Mouse (Mus musculus) kidney, postnatal 4 days (tissue): ENCODE data around the gene Hexdc.

Source experiments
- DNase-seq, 2 experiments: peaks; one replicate each; pipeline ENCODE4 v3.0.0; 2021; ENCODE audit warnings: mixed read lengths in 2 of 2

The Hexdc gene

DNA sequence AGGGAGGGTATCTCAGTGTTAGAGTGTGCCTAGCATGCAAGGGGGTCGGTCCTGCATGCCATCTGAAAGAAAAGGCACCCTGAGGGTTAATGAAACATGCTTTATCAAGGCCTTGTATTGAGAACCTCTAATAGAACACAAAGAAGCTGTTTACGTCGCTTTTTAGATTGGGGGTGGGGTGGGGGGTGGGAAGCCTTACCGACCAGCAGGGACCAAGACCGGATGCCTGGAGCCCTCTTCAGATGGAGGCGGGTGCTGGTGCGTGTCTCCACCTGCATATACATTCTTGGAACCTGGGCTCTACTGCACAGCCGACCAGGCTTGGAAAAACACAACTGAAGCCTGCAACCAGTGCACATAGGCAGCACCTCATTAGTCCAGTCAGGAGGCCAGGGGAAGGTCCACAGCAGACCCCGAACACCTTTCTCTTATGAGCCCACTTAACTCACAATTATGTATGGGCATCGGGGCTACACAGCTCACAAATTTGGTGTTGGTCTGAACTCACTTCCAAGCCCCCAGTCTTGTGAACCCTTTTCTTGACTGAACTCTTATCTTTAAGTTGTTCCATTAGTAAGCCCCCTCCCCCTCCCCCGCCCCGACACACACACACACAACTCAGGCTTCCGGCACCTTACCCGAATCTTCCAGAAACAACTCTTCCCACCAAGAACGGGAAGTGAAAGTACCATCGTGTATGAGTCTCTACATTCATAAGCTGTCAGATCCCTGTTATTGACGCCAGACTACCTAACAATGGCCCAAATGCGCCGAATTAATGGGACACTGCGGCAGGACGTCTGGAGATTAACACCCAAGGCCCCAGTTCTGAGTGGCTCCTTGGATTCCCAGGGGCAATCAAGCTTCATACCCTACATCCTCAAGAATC is 24.1 kb downstream of the Hexdc start:
- peak in 1 of 2 experiments; percentile 37 for DNase-seq

DNA sequence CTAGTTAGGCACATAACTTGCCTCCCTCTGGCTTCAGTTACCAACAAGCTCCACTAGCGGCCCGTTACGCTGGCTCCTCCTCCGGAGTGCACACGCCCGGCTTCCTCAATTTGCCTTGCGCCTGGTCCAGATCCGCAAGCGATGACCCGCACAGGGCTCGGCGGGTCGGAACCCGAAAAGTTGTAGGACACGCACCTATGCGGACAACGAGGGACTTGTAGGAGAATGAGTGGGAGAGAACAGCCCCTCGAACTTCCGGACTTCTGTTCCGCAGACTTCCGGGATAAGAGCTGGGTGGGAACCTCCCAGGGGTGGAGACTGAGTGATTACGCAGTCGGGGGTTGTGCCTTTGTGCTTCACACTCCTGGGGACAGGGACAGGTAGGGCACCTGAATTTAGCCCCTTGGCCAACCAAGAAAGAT is 24.8 kb downstream of the Hexdc start, which contains the start of gene Cybc1:
Gene Cybc1, minus strand, starts transcription at position 305 of the 422 bp plus-strand sequence.
- peak; percentile 77 to 83 for DNase-seq

DNA sequence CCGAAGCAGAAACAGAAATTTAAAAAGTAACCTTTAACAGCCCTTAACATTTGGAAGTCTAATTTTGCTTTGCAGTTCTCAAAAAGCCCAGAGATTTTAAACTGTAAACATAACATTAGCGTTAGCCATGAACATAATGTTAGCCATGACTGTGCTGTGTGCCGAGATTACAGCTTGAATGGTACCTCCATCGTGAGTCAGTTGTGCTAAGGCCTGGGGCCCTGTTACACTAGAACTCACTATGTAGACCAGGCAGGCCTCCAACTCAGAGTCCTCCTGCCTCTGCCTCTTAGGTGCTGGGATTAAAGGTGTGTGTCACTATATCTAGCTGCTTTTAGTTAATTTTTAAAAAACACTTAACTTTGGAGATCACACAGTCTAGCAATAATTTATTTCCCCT is 27.0 kb downstream of the Hexdc start:
- DNase-seq: no peak

DNA sequence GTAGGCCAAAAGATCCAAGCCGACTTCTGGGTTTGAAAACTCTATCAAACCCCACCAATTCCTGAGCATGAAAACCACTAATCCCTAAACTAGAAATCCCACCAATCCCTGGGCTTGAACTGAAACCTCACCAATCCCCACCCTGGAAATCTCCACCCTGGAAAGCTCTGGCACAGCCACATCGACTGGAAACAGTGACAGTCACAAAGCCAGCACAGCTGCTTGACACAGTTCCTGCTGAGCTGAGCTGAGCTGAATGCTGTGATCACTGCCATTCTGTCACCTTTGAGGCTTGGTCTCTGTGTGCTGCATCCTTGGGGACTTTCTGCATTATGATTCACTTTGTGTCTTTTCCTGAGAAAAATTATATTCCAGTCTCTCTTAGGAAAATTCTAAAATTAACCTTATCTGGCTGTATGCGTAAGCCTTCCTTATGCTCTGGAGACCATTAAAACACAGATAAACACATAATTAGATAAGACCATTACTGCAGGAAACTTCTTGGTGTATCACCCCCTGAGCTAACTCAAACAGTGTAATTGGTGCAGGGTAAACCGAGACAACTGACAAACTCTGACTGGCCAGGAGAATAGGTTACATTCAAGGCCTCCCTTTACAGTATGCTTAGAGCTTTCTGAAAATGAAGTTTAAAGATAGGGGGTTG is 27.5 kb downstream of the Hexdc start:
- DNase-seq: no peak

DNA sequence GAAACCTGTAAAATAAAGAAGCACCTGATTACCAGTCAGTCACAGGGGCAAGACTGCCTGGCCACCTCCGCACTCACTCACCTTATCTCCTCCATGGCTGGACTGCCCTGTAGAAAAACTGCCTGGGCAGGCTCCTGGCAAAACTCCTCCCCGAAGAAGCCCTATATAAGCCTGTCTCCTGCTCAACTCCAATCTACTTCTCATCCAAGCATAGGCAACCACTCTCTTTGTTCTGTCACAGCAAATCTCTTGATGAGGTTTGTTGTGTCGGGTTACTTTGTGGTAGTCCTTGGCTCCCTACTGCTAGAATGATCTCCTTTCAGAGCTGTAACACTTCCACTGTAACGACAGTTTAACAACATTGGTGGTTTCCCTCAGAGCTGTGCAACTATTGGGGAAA is 28.5 kb downstream of the Hexdc start:
- DNase-seq: no peak

DNA sequence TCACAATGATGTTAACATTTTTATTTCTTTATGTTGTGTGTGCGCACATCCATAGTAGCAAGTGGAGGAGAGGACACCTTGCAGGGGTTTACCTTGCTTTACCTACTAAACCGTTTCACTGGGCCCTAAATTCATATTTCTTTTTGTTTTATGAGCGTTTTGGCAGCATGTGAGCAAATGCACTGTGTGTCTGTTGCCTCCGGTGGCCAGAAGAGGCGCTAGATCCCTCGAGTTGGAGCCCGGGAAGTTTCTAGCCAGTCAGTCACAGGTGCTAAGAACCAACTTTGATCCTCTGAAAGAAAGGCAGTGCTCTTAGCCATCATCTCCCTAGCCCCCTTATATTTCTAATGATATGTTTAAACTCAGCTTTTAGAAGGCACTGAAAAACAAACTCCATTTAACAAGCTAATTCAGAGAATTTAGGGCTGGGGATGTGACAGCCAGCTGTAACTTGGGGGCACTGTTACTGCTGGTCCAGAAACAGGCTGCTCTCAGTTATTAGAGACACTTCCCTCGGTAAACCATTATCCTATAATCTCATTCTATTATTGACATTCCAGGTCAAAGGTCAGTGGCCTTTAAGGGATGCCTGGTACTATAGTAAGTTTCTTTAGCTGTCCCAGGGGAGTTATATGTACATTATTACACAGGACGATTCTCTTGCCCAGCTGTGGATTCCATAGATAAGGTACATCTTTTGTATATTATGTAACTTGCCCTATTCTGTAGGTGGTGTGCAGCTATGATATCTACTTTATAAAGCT is 31.4 kb downstream of the Hexdc start:
- DNase-seq: peak; percentile 56 to 70

DNA sequence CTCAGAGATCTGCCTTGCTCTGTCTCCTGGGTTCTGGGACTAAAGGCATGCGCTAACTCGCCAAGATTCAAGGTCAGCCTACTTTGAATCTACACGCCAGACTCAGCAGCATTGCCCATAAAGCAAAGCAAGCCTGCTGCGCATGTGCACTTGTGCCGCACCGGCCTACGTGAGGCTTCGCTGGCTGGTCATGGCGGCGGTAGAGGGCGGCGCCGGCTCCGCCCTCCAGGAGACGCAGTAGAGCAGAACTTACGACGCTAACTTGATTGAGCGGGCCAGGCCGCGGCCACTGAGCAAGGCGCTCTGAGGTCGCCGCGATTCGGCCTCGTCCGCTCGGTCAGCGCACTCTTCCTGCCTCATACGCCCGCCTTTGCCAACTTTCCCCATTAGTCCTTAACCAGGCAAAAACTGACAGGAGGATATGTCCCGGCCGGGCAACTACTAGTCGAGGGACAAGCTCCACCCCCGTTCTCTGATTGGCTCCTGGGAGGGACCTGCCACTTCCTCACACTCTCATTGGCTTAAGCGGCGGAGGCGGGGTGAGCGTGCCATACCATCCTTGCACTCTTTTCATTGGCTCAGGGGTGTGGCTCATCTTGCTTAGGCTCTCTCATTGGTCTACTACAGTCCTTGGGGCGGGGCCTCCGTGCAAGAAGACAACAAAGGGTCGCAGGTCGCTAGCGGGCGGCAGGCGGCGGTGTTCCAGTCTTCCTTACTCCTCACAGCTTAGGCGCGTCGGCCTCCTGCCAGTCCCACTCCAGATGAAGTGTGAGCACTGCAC is 32.5 kb downstream of the Hexdc start, which contains the start of gene Narf:
Gene Narf, plus strand, starts transcription at position 690 of the 781 bp plus-strand sequence.
- peak; percentile 98 to 99 for DNase-seq

DNA sequence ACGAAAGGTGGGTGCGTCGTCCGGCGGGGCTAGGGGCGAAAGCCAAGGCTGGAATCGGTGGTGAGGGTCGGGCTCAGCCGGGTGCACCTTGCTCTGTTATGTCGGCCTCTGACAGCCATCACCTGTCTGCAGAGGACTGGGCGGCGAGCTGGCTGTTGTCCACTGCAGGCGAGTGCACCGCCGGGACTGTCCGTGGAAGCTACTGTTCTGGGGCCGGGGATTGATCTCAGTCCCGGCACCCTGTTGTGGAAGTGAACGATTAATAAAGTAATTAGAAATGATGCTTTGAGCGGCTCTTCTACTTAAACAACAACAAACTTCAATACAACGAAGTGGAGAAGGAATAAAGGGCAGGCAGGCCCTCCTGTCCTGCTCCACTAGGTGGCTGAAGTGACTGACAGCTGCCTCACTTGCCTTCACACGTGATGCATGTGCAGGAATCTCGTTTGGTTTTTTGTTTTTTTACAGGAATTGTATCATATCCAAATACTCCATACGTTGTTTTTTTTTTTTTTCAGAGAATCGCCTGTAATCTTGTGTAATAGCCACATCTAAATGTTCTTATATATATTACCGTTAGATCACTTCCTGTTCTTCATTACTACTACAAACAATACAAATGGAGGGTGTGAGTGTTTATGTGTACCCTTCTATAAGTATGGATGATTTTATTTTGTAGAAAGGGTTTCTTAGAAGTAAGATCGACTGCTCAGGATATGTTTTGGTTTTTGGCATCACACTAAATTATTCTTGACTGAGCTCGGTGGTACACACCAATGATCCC is 33.3 kb downstream of the Hexdc start:
- no peak for DNase-seq

DNA sequence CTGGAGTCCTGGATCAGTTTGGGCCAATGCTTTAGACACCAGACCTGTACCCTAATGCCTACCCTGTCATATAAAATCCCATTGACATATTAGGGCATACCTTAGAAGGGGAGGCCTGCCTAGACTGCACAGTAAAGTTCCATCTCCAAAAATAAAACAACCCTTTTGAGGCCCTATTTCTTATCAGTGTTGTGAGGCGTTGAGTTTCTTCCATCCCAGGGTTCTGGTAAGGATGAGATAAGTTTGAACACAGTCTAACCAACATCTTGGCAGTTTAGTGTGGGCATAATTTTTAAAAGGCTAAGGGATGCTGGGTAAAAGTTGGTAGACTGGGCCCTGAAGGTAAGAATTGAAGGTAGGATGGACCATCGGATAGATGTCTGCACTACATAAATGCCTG is 35.4 kb downstream of the Hexdc start:
- DNase-seq: no peak

DNA sequence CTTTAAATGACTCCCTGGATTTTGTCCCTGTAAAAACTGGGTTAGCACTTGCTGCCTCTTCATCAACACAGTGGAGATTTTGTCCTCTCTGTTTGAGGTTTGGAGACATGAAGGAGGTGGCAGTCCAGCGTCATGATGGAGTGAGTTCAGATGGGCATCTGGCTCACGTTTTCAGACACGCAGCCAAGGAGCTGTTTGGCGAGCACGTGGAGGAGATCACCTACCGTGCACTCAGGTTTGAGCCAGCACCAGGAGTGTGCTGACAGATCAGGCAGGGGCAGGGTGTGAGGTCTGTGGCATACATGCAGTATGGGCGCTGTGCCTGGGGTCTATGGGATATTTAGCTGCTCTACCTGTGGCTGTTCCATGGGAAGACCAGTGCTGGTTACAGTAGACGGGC is 46.0 kb downstream of the Hexdc start:
- DNase-seq: no peak

DNA sequence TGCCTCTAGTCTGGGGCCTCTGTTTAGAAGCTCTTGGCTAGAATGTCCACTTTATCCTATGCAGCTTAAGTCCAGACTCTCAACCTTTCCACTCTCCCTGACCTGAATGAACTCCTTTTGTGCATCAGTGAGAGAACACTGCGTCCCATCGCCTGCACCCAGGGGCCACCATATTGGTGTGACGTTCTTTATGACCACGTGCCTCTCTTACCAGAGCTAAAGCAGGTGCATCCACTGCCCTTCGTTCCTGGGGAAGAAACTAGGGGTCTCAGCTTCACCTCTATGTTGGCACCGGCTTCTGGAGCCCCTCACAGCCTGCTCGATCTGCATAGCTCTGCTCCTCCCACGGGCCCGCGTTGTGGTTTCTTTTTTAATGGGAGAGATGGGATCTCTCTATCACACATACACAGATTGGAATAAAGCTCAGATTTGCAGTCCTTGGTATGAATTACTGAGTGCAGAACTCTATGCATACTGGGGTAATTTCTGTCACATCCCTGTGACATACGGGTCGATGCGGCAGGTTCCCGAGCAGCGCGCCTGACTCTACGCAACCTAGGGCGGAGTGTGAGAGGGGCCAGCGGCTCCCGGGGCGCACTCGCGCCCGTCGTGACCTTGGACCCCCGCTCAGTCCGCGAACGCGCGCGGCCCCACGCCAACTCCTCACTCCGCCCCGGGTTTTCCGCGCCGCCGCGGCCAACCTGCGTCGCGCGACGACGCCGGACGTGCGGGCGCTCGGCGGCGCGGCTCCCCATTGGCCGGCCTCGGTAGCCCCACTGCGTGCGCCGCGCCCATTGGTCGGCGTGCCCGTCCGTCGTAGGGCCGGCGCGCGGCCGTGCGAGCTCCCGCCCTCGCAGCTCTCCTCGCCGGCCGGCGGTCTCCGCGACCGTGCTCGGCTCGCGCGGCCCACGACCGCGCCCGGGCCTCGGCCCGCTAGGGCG is 55.2 kb downstream of the Hexdc start, which contains the start of gene Foxk2:
Gene Foxk2, plus strand, starts transcription at position 831 of the 941 bp plus-strand sequence.
- DNase-seq: peak; percentile 94 to 97

DNA sequence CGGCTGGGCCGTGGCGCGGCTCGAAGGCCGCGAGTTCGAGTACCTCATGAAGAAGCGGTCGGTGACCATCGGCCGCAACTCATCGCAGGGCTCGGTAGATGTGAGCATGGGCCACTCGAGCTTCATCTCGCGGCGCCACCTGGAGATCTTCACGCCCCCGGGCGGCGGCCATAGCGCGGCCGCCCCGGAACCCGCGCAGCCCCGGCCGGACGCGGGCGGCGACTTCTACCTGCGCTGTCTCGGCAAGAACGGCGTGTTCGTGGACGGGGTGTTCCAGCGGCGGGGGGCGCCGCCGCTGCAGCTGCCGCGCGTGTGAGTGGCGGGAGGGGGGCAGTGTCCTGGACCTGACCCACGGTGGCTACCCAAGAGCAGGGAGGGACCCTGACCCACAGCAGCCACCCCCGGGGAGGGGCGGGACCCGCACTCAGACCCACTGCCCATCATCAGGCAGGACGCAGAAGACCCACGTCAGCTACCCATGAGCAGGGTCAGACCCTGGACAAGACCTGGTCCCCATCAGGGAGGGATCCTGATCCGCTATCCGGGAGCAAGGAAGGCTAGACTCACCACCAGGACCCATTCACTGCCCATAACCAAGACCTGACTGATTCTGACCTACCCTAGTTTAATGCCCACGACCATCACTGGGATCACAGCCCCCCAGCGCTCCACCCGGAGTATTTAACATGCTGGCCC is 56.1 kb downstream of the Hexdc start:
- DNase-seq: peak; percentile 40 to 61

DNA sequence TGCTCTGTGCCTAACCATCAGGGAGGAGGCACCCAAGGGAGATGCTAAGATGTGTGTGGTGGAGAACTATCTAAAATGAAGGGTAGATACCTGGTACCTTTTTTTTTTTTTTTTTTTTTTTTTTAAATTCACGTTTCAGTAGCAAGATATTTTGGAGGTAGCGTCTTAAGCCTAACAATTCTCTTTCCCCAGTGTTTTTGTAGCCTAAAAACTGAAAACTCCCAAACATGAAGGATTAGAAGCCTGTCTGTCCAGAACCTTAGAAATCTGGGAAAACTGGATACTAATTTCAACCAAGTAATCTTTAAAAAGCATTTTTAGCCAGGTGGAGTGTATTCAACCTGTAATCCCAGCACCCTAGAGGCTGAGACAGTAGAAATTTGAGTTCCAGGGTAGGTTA is 56.8 kb downstream of the Hexdc start:
- no peak for DNase-seq
